Mouse (Mus musculus) embryonic facial prominence, embryonic 12.5 days (tissue): ENCODE measurements around the gene Mrgpra6. TPM values are rescaled to one million over a fixed set of nuclear protein-coding genes. Genes with fewer than 3 reads are reported as not detected.

Experiments
- ATAC-seq: fragments of 200-750 bp; cut with Nextera tagmentation; 2 replicates; pipeline ENCODE4 v1.8.0; 2017; ENCODE audit not compliant: insufficient number of reproducible peaks, insufficient read depth, low FRiP score, low TSS enrichment
- H3K27ac ChIP-seq: fragments of 300-500 bp; sonication (generic); 2 replicates; pipeline ENCODE4 v1.5.1; 2016; ENCODE audit warnings: mild to moderate bottlenecking
- H3K27me3 ChIP-seq: fragments of 300-500 bp; sonication (generic); 2 replicates; pipeline ENCODE4 v1.6.1; 2016; ENCODE audit warnings: mild to moderate bottlenecking, moderate library complexity
- H3K36me3 ChIP-seq: fragments of 300-500 bp; sonication (generic); 2 replicates; pipeline ENCODE4 v1.6.1; 2016; ENCODE audit warnings: mild to moderate bottlenecking
- H3K4me1 ChIP-seq: fragments of 300-500 bp; sonication (generic); 2 replicates; pipeline ENCODE4 v1.6.1; 2016
- H3K4me2 ChIP-seq: fragments of 300-500 bp; sonication (generic); replicated peaks from 2 replicates; pipeline ENCODE4 v1.6.1; 2016; ENCODE audit warnings: mild to moderate bottlenecking, moderate library complexity
- H3K4me3 ChIP-seq: fragments of 300-500 bp; sonication (generic); 2 replicates; pipeline ENCODE4 v1.5.1; 2016; ENCODE audit warnings: mild to moderate bottlenecking
- H3K9ac ChIP-seq: fragments of 300-500 bp; sonication (generic); 2 replicates; pipeline ENCODE4 v1.6.1; 2016; ENCODE audit warnings: mild to moderate bottlenecking, moderate library complexity
- H3K9me3 ChIP-seq: fragments of 300-500 bp; sonication (generic); 2 replicates; pipeline ENCODE4 v1.6.1; 2016; ENCODE audit warnings: mild to moderate bottlenecking, moderate library complexity
- WGBS: fragments of 180-500 bp; shearing (Covaris S2); methylation state at CpG from one replicate; pipeline ENCODE4 v1.1.7; 2016; 5-methylcytosine and 5-hydroxymethylcytosine counted together
- polyA plus RNA-seq: library from polyadenylated mRNA; unstranded; fragments of >200 nt; fragmentation: Nextera tagmentation; extraction: Ambion mirVana; gene quantifications from 2 replicates; pipeline ENCODE4 v1.2.1, GENCODE M21; 2016

The Mrgpra6 gene
- polyA plus RNA-seq, 1 experiment from 2014 or later, result not detected

DNA sequence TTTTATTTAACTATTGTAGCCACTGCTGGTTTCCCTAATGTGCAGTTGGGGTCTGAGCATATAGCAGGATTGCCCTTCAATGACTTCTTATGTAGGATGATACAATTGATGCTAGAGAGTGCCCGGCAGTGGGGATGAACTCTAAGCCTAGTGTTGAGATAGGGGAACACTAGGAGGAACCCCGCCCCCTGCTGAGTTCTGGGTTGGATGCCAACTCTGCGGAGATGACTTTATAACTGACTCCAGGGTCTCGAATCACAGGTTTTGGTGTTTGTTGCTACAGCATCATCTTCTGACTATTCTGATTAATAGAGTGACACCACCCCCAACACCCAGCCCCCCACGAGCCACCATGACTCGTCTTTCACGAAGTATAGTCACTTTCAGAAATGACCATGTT, 56.4 kb downstream of the Mrgpra6 start:
- no peak overlapping the region for H3K4me3 ChIP-seq
- H3K36me3 ChIP-seq, result no peaks in the 10 kb centered on the region
- no peak overlapping the region for H3K9ac ChIP-seq
- no peaks in the 10 kb centered on the region for H3K27me3 ChIP-seq
- 83% methylated on average over 7 of the region's 7 CpGs for WGBS
- H3K4me1 ChIP-seq, result no peaks in the 10 kb centered on the region
- no peak overlapping the region for H3K4me2 ChIP-seq
- no peak overlapping the region for H3K27ac ChIP-seq
- no peak for ATAC-seq
- no peaks in the 10 kb centered on the region for H3K9me3 ChIP-seq

GRCm38 (mm10) chr7:47146034-47146812, 58.5 kb downstream of the Mrgpra6 start:
- Histone ChIP-seq H3K27me3 (no peaks in the 10 kb centered on the region), H3K36me3 (no peaks in the 10 kb centered on the region), H3K4me2 (no peak overlapping the region), H3K9ac (no peak overlapping the region), H3K4me1 (no peaks in the 10 kb centered on the region), H3K27ac (no peak overlapping the region), H3K4me3 (no peak overlapping the region), H3K9me3 (no peaks in the 10 kb centered on the region)
- no peak for ATAC-seq
- 62% methylated on average over 12 of the region's 12 CpGs for WGBS

DNA sequence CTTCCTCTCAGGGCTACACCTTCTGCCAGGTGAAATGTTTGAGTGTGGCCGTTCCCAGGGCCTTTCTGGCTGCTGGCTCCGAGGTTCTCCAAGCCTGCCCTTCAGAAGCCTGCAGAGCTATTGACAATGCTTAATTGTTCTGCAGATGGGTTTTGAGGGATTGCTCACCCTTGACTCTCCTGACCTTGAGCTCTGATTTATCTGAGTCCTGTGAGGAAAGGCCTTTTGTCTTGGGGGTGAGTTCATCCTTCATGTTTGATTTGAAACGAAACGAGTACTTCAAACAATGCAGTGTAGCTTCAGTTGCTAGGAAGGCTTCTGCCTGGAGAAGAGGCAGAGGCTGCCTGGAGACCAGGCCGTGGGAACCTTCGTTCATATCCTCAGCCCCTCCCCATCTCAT, 60.4 kb downstream of the Mrgpra6 start:
- no peaks in the 10 kb centered on the region for H3K4me1 ChIP-seq
- 42% methylated on average over 6 of the region's 6 CpGs for WGBS
- H3K4me3 ChIP-seq, result no peak overlapping the region
- H3K9me3 ChIP-seq, result no peaks in the 10 kb centered on the region
- H3K27me3 ChIP-seq, result no peaks in the 10 kb centered on the region
- no peak overlapping the region for H3K9ac ChIP-seq
- no peak for ATAC-seq
- H3K27ac ChIP-seq, result no peak overlapping the region
- H3K36me3 ChIP-seq, result no peaks in the 10 kb centered on the region
- no peak overlapping the region for H3K4me2 ChIP-seq

GRCm38 (mm10) chr7:47139823-47140325, 64.8 kb downstream of the Mrgpra6 start:
- Histone ChIP-seq H3K4me3 (no peak overlapping the region), H3K4me1 (no peaks in the 10 kb centered on the region), H3K27ac (no peak overlapping the region), H3K9ac (no peak overlapping the region), H3K36me3 (no peaks in the 10 kb centered on the region), H3K9me3 (no peaks in the 10 kb centered on the region), H3K27me3 (peaks cover 8% of the 10 kb centered on the region), H3K4me2 (no peak overlapping the region)
- no peak for ATAC-seq
- WGBS, result 76% methylated on average over 8 of the region's 8 CpGs

Other genes with a start within 250 kb of the Mrgpra6 start
- 11.1 and 13.0 TPM in 2 replicates for gene Uevld, start 246.4 kb downstream of the Mrgpra6 start, polyA plus RNA-seq
- gene Gm9999, start 221.3 kb downstream of the Mrgpra6 start, polyA plus RNA-seq, result not detected in 2 replicates
- gene Spty2d1, start 196.5 kb downstream of the Mrgpra6 start, polyA plus RNA-seq, result 16.6 and 18.1 TPM in 2 replicates
- gene Tmem86a, start 154.3 kb downstream of the Mrgpra6 start, polyA plus RNA-seq, result 21.3 and 23.2 TPM in 2 replicates
- gene Ptpn5, start 71.2 kb downstream of the Mrgpra6 start, polyA plus RNA-seq, result 2.3 and 4.4 TPM in 2 replicates
- gene Mrgpra9, start 47.9 kb upstream of the Mrgpra6 start, polyA plus RNA-seq, result not detected in 2 replicates
- not detected in 2 replicates for gene Mrgpra1, start 149.3 kb upstream of the Mrgpra6 start, polyA plus RNA-seq
- gene Mrgpra2a, start 247.2 kb upstream of the Mrgpra6 start, polyA plus RNA-seq, result not detected in 2 replicates